Mouse (Mus musculus) small intestine, adult 2 months (tissue): ENCODE measurements around the gene Esr2. TPM values are rescaled to one million over a fixed set of nuclear protein-coding genes. Genes with fewer than 3 reads are reported as not detected.

Experiments used
- H3K27ac ChIP-seq: fragments of 200-500 bp; 2 replicates; pipeline ENCODE4 v1.5.1; 2012; ENCODE audit warnings: low read depth, low read length, control low read depth, inconsistent platforms; ENCODE audit not compliant: insufficient read depth
- H3K27me3 ChIP-seq: fragments of 200-500 bp; 2 replicates; pipeline ENCODE4 v1.6.1; 2012; ENCODE audit warnings: mild to moderate bottlenecking, moderate library complexity, low read length, inconsistent platforms; ENCODE audit not compliant: control insufficient read depth, insufficient read depth
- H3K36me3 ChIP-seq: fragments of 200-500 bp; 2 replicates; pipeline ENCODE4 v1.6.1; 2012; ENCODE audit warnings: mild to moderate bottlenecking, low read length, control low read depth, inconsistent platforms; ENCODE audit not compliant: control insufficient read depth, insufficient read depth
- H3K4me1 ChIP-seq: fragments of 200-500 bp; 2 replicates; pipeline ENCODE4 v1.6.1; 2012; ENCODE audit warnings: low read length, inconsistent platforms, mixed read lengths; ENCODE audit not compliant: control insufficient read depth, insufficient read depth, insufficient read length
- H3K4me3 ChIP-seq: fragments of 200-500 bp; 2 replicates; pipeline ENCODE4 v1.5.1; 2012; ENCODE audit warnings: low read depth, mild to moderate bottlenecking, control low read depth, inconsistent platforms, low read length, moderate library complexity
- CTCF ChIP-seq: fragments of 200-500 bp; IDR thresholded peaks from 2 replicates; pipeline ENCODE4 v1.5.1; 2012; ENCODE audit warnings: low read depth, mild to moderate bottlenecking, control low read depth, inconsistent platforms, low read length, moderate library complexity, mixed read lengths; ENCODE audit not compliant: insufficient replicate concordance, insufficient read length; ENCODE audit errors: extremely low read depth
- POLR2A ChIP-seq: fragments of 200-500 bp; IDR thresholded peaks from 2 replicates; pipeline ENCODE4 v1.6.1; 2012; ENCODE audit warnings: low read depth, mild to moderate bottlenecking, control low read depth, inconsistent platforms, low read length, moderate library complexity
- WGBS: fragments of 180-500 bp; shearing (Covaris S2); methylation state at CpG from one replicate; pipeline ENCODE4 v1.1.7; 2018; 5-methylcytosine and 5-hydroxymethylcytosine counted together
- polyA plus RNA-seq: library from polyadenylated mRNA; depleted of rRNA; stranded (reverse); fragments of >200 nt; gene quantifications from 2 replicates; pipeline ENCODE4 v1.2.3, GENCODE M21; 2012

Gene Esr2
- polyA plus RNA-seq, 1 experiment = 0.05 TPM

DNA sequence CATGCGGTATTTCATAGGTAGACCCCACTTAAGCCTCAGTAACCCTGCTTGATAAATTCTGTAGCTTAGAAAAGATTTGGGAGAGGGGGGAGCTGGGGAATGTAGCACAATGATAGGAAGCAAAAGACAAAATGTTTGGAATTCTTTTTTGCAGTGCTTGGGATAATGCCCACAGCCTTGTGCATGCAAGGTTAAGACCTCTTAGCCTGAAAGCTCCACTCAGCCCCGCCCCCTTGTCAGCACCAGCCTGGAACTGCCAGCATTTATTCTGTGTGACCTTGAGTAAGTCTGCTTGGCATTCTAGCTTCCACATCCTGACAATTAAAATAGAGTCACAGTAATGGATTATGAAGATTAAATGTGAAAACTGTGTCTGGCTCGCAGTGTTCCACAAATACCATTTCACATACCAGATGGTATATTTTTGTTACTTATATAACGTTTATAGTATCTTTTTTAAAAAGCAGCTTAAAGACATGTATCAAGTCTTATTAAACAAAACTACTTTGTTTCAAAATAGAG is 59.4 kb downstream of the Esr2 start:
- TF ChIP-seq POLR2A (no peak), CTCF (no peak)
- no peaks in the 10 kb centered on the region for H3K4me1 ChIP-seq
- H3K27me3 ChIP-seq = no peaks in the 10 kb centered on the region
- no peak overlapping the region for H3K27ac ChIP-seq
- WGBS = 81% methylated on average over 4 of the region's 4 CpGs
- H3K4me3 ChIP-seq = no peak overlapping the region
- no peaks in the 10 kb centered on the region for H3K36me3 ChIP-seq

GRCm38 (mm10) chr12:76116577-76116976 is 60.5 kb downstream of the Esr2 start:
- WGBS = 76% methylated on average over 4 of the region's 4 CpGs
- Histone ChIP-seq H3K36me3 (no peaks in the 10 kb centered on the region), H3K27me3 (no peaks in the 10 kb centered on the region), H3K4me1 (no peaks in the 10 kb centered on the region), H3K27ac (no peak overlapping the region), H3K4me3 (no peak overlapping the region)
- no peak for TF ChIP-seq CTCF

DNA sequence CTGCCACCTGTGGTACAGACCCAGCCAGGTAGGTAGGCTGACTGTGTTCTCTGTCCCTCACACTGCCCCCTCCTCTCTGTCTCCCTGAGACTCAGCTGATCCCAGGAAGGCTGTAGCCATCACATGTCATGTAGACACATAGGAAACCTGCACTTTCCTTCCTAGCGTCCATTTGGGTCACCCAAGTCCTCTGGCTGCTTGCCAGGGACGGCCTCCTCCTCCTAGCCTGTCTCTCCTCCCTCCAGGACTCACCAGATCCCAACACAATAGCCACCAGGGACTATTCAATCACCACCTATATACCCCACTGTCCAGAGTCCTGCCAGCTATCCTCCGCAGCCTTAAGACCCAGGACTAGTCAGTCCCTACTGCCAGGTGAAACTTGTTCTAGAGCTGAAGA is 66.0 kb downstream of the Esr2 start:
- Histone ChIP-seq H3K27me3 (no peaks in the 10 kb centered on the region), H3K27ac (no peak overlapping the region), H3K4me3 (no peak overlapping the region), H3K36me3 (peaks cover 46% of the 10 kb centered on the region), H3K4me1 (no peaks in the 10 kb centered on the region)
- no peak for TF ChIP-seq POLR2A
- TF ChIP-seq CTCF = no peak
- WGBS = 68% methylated on average over 3 of the region's 3 CpGs

- WGBS = 92% methylated on average over 15 of the region's 15 CpGs
- no peaks in the 10 kb centered on the region for H3K4me1 ChIP-seq
- no peak overlapping the region for H3K27ac ChIP-seq
- no peaks in the 10 kb centered on the region for H3K27me3 ChIP-seq
- no peak overlapping the region for H3K4me3 ChIP-seq
- H3K36me3 ChIP-seq = peaks cover 58% of the 10 kb centered on the region
- TF ChIP-seq POLR2A (no peak), CTCF (no peak)
Measured at GRCm38 (mm10) chr12:76109646-76110405, 67.2 kb downstream of the Esr2 start.

DNA sequence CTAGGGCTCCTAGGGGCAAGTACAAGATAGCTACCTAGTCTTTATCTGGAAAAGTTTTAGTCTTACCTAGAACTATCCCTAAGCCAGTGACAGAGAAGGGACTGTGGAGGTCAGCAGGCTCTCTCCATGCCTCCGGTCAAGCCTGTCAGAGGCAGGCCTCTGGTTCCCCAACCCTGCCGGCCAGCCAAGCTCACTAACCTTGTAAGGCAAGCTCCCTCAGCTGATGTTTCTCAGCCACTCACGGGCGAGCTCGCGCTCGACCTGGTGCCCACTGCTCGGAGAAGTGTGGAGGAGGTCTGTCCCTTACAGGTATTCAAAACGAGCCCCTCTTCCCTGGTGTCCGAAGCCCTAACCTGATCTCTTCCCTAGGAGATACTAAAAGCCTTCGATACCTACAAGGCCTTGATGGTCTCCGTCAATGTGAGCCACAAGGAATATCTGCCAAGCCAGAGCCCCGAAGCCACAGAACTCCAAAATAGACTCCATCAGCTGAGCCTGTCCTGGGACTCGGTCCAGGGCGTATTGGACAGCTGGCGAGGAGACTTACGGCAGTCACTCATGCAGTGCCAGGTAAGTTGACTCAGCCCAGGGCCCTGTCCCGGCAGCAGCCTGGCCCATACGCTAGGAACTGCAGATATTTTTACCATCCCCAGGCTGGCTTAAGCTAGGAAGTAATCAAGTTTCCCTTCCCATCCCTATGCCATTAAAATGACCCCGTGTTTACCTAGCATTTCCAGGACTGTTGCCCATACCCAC is 72.3 kb downstream of the Esr2 start:
- no peaks in the 10 kb centered on the region for H3K27me3 ChIP-seq
- H3K27ac ChIP-seq = no peak overlapping the region
- TF ChIP-seq CTCF (no peak), POLR2A (no peak)
- H3K36me3 ChIP-seq = peaks cover 90% of the 10 kb centered on the region
- no peaks in the 10 kb centered on the region for H3K4me1 ChIP-seq
- 91% methylated on average over 20 of the region's 20 CpGs for WGBS
- no peak overlapping the region for H3K4me3 ChIP-seq

GRCm38 (mm10) chr12:76102621-76103020 is 74.4 kb downstream of the Esr2 start:
- WGBS = 88% methylated on average over 12 of the region's 12 CpGs

More at GRCm38 (mm10) chr12:76102621-76103020, 74.4 kb downstream of the Esr2 start:
- Histone ChIP-seq H3K27me3 (no peaks in the 10 kb centered on the region), H3K4me3 (no peak overlapping the region), H3K36me3 (peaks cover 90% of the 10 kb centered on the region), H3K27ac (no peak overlapping the region), H3K4me1 (0 out of 2 replicates have a peak, but pooled peaks cover 2% of the 10 kb centered on the region)
- no peak for TF ChIP-seq POLR2A
